Mouse (Mus musculus): Measurements from ENCODE around the gene Cnbd2. TPM values are rescaled to one million over a fixed set of nuclear protein-coding genes. Genes with fewer than 3 reads are reported as not detected.

The Cnbd2 gene
- polyA plus RNA-seq, 1 experiment from 2014 or later = 6.4 TPM

- Histone ChIP-seq H3K9ac (no peak overlapping the region), H3K4me3 (no peak overlapping the region), H3K36me3 (peaks cover 70% of the 10 kb centered on the region), H3K27me3 (no peaks in the 10 kb centered on the region), H3K9me3 (replicated peaks) (no peaks in the 10 kb centered on the region), H3K4me1 (no peaks in the 10 kb centered on the region), H3K4me2 (replicated peaks) (no peak overlapping the region), H3K27ac (no peak overlapping the region)
- ATAC-seq (ENCODE audit: low FRiP score) = no peak
- WGBS = 89% methylated on average over 3 of the region's 3 CpGs
These were observed 15.9 kb upstream of the Cnbd2 start for GRCm38 (mm10) chr2:156296190-156296589.

GRCm38 (mm10) chr2:156297653-156298052 lies 14.4 kb upstream of the Cnbd2 start:
- ATAC-seq (ENCODE audit: low FRiP score) = no peak
- no peak overlapping the region for H3K27ac ChIP-seq
- peaks cover 72% of the 10 kb centered on the region for H3K36me3 ChIP-seq

GRCm38 (mm10) chr2:156298458-156298857 lies 13.6 kb upstream of the Cnbd2 start:
- peaks cover 69% of the 10 kb centered on the region for H3K36me3 ChIP-seq
- 95% methylated on average over 7 of the region's 7 CpGs for WGBS
- ATAC-seq (ENCODE audit: low FRiP score) = no peak

More at GRCm38 (mm10) chr2:156297653-156298052, 14.4 kb upstream of the Cnbd2 start:
- Histone ChIP-seq H3K4me3 (no peak overlapping the region), H3K4me1 (no peaks in the 10 kb centered on the region), H3K4me2 (replicated peaks) (no peak overlapping the region), H3K27me3 (no peaks in the 10 kb centered on the region), H3K9ac (no peak overlapping the region), H3K9me3 (replicated peaks) (no peaks in the 10 kb centered on the region)
- 88% methylated on average over 3 of the region's 3 CpGs for WGBS

GRCm38 (mm10) chr2:156302063-156302462 lies 10.0 kb upstream of the Cnbd2 start:
- ATAC-seq (ENCODE audit: low FRiP score) = no peak
- Histone ChIP-seq H3K36me3 (peaks cover 61% of the 10 kb centered on the region), H3K27me3 (no peaks in the 10 kb centered on the region), H3K27ac (no peak overlapping the region), H3K9ac (no peak overlapping the region), H3K4me1 (no peaks in the 10 kb centered on the region), H3K9me3 (replicated peaks) (no peaks in the 10 kb centered on the region), H3K4me3 (no peak overlapping the region), H3K4me2 (replicated peaks) (no peak overlapping the region)
- 92% methylated on average over 4 of the region's 4 CpGs for WGBS

More at GRCm38 (mm10) chr2:156298458-156298857, 13.6 kb upstream of the Cnbd2 start:
- no peak overlapping the region for H3K4me3 ChIP-seq
- no peaks in the 10 kb centered on the region for H3K9me3 ChIP-seq (replicated peaks)
- no peaks in the 10 kb centered on the region for H3K27me3 ChIP-seq
- no peak overlapping the region for H3K9ac ChIP-seq
- H3K27ac ChIP-seq = no peak overlapping the region
- H3K4me2 ChIP-seq (replicated peaks) = no peak overlapping the region
- no peaks in the 10 kb centered on the region for H3K4me1 ChIP-seq

- no peak for ATAC-seq (ENCODE audit: low FRiP score)
- H3K27ac ChIP-seq = no peak overlapping the region
- no peak overlapping the region for H3K4me2 ChIP-seq (replicated peaks)
- no peak overlapping the region for H3K4me3 ChIP-seq
- WGBS = 94% methylated on average over 4 of the region's 4 CpGs
- H3K9ac ChIP-seq = no peak overlapping the region
- peaks cover 48% of the 10 kb centered on the region for H3K36me3 ChIP-seq
- H3K27me3 ChIP-seq = no peaks in the 10 kb centered on the region
- H3K9me3 ChIP-seq (replicated peaks) = no peaks in the 10 kb centered on the region
- H3K4me1 ChIP-seq = no peaks in the 10 kb centered on the region
These were observed 7.7 kb upstream of the Cnbd2 start for GRCm38 (mm10) chr2:156304351-156304750.

GRCm38 (mm10) chr2:156305818-156306217 lies 6.3 kb upstream of the Cnbd2 start:
- Histone ChIP-seq H3K9me3 (replicated peaks) (no peaks in the 10 kb centered on the region), H3K4me3 (no peak overlapping the region), H3K27ac (no peak overlapping the region), H3K9ac (no peak overlapping the region), H3K36me3 (peaks cover 42% of the 10 kb centered on the region), H3K27me3 (no peaks in the 10 kb centered on the region), H3K4me1 (no peaks in the 10 kb centered on the region), H3K4me2 (replicated peaks) (no peak overlapping the region)
- no peak for ATAC-seq (ENCODE audit: low FRiP score)
- WGBS = 80% methylated on average over 2 of the region's 2 CpGs

GRCm38 (mm10) chr2:156307261-156307660 lies 4.8 kb upstream of the Cnbd2 start:
- Histone ChIP-seq H3K9me3 (replicated peaks) (no peaks in the 10 kb centered on the region), H3K27me3 (no peaks in the 10 kb centered on the region), H3K4me3 (no peak overlapping the region), H3K4me1 (peaks cover 8% of the 10 kb centered on the region; the same call in 1 of the 2 replicates), H3K4me2 (replicated peaks) (no peak overlapping the region), H3K9ac (no peak overlapping the region), H3K27ac (no peak overlapping the region), H3K36me3 (peaks cover 33% of the 10 kb centered on the region)
- 65% methylated on average over 5 of the region's 5 CpGs for WGBS
- no peak for ATAC-seq (ENCODE audit: low FRiP score)

- no peak overlapping the region for H3K4me2 ChIP-seq (replicated peaks)
- H3K27ac ChIP-seq = no peak overlapping the region
- no peak overlapping the region for H3K9ac ChIP-seq
- H3K36me3 ChIP-seq = peaks cover 18% of the 10 kb centered on the region
- H3K4me1 ChIP-seq = peaks cover 13% of the 10 kb centered on the region; the same call in 1 of the 2 replicates
- no peak overlapping the region for H3K4me3 ChIP-seq
- H3K9me3 ChIP-seq (replicated peaks) = no peaks in the 10 kb centered on the region
- WGBS = 97% methylated on average over 5 of the region's 5 CpGs
- no peak for ATAC-seq (ENCODE audit: low FRiP score)
- H3K27me3 ChIP-seq = no peaks in the 10 kb centered on the region
These were observed 2.2 kb upstream of the Cnbd2 start for GRCm38 (mm10) chr2:156309948-156310347.

- Histone ChIP-seq H3K36me3 (peaks cover 13% of the 10 kb centered on the region), H3K27ac (no peak overlapping the region), H3K4me2 (replicated peaks) (no peak overlapping the region), H3K4me1 (peaks cover 13% of the 10 kb centered on the region; the same call in 1 of the 2 replicates), H3K4me3 (no peak overlapping the region), H3K9me3 (replicated peaks) (no peaks in the 10 kb centered on the region), H3K27me3 (no peaks in the 10 kb centered on the region), H3K9ac (no peak overlapping the region)
- ATAC-seq (ENCODE audit: low FRiP score) = no peak
- WGBS = 94% methylated on average over 5 of the region's 5 CpGs
These were observed 1.6 kb upstream of the Cnbd2 start for GRCm38 (mm10) chr2:156310455-156310854.

GRCm38 (mm10) chr2:156310945-156311344 lies 1.2 kb upstream of the Cnbd2 start:
- H3K9ac ChIP-seq = no peak overlapping the region

GRCm38 (mm10) chr2:156311441-156311840 lies 658 bp upstream of the Cnbd2 start:
- Histone ChIP-seq H3K4me2 (replicated peaks) (peak overlapping the region; percentile 74), H3K4me1 (peaks cover 13% of the 10 kb centered on the region; the same call in 1 of the 2 replicates), H3K27me3 (no peaks in the 10 kb centered on the region), H3K9me3 (replicated peaks) (no peaks in the 10 kb centered on the region), H3K36me3 (peaks cover 11% of the 10 kb centered on the region; the same call in 1 of the 2 replicates), H3K27ac (peak overlapping the region; percentile 98), H3K4me3 (peak overlapping the region; percentile 95), H3K9ac (peak overlapping the region; percentile 95)
- 20% methylated on average over 8 of the region's 8 CpGs for WGBS
- ATAC-seq (ENCODE audit: low FRiP score) = no peak

More at GRCm38 (mm10) chr2:156310945-156311344, 1.2 kb upstream of the Cnbd2 start:
- ATAC-seq (ENCODE audit: low FRiP score) = no peak
- WGBS = 89% methylated on average over 5 of the region's 5 CpGs
- H3K4me1 ChIP-seq = peaks cover 13% of the 10 kb centered on the region; the same call in 1 of the 2 replicates
- no peaks in the 10 kb centered on the region for H3K27me3 ChIP-seq
- H3K4me3 ChIP-seq = peak overlapping the region; percentile 95; the same call in 1 of the 2 replicates
- no peaks in the 10 kb centered on the region for H3K9me3 ChIP-seq (replicated peaks)
- H3K4me2 ChIP-seq (replicated peaks) = peak overlapping the region; percentile 74
- peaks cover 11% of the 10 kb centered on the region; the same call in 1 of the 2 replicates for H3K36me3 ChIP-seq
- H3K27ac ChIP-seq = no peak overlapping the region

GRCm38 (mm10) chr2:156311841-156312291 lies 233 bp upstream of the Cnbd2 start:
- Histone ChIP-seq H3K4me3 (peak overlapping the region; percentile 95), H3K36me3 (peaks cover 11% of the 10 kb centered on the region; the same call in 1 of the 2 replicates), H3K9ac (peak overlapping the region; percentile 95), H3K27me3 (no peaks in the 10 kb centered on the region), H3K27ac (peak overlapping the region; percentile 98), H3K4me1 (peaks cover 13% of the 10 kb centered on the region; the same call in 1 of the 2 replicates), H3K4me2 (replicated peaks) (peak overlapping the region; percentile 74), H3K9me3 (replicated peaks) (no peaks in the 10 kb centered on the region)
- under 1% methylated on average over 53 of the region's 53 CpGs for WGBS
- peak; percentile 60 for ATAC-seq (ENCODE audit: low FRiP score)

- H3K36me3 ChIP-seq = peaks cover 6% of the 10 kb centered on the region; the same call in 1 of the 2 replicates
- 53% methylated on average over 3 of the region's 3 CpGs for WGBS
- ATAC-seq (ENCODE audit: low FRiP score) = no peak
- peak overlapping the region; percentile 74 for H3K4me2 ChIP-seq (replicated peaks)
- H3K9ac ChIP-seq = peak overlapping the region; percentile 95
- H3K27ac ChIP-seq = peak overlapping the region; percentile 98; the same call in 1 of the 2 replicates
- H3K4me1 ChIP-seq = peaks cover 13% of the 10 kb centered on the region; the same call in 1 of the 2 replicates
- peak overlapping the region; percentile 95 for H3K4me3 ChIP-seq
- H3K9me3 ChIP-seq (replicated peaks) = no peaks in the 10 kb centered on the region
- H3K27me3 ChIP-seq = no peaks in the 10 kb centered on the region
These were observed 1.1 kb downstream of the Cnbd2 start for GRCm38 (mm10) chr2:156313153-156313552.

Measured in hindbrain, embryonic 12.5 days (tissue).